Mouse (Mus musculus): ENCODE results near the gene Gm20388. TPM values are rescaled to one million over a fixed set of nuclear protein-coding genes. Genes with fewer than 3 reads are reported as not detected.

Gm20388 gene
- total RNA-seq, 2 experiments from 2014 or later: 2.2 to 7.6 TPM

DNA sequence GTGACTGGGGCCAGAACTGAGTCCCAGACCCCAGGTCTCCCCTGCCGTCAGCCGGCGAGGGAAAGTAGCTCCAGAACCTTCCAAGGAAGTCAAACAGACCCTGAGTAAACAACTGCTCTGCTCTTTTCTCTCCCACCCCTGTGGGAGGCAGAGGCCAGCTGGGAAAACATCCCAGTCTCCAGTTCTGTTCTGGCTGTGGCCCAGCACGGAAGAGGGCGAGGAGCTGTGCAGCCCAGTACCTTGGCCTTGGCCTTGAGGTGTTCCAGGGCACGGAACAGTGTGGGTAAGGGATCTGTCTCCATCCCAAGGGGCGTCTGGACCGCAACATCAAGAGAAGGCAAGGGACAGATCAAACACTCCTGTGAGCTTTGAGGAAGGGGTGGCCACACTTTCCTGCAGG is 2011.5 kb downstream of the Gm20388 start:
- DNase-seq (ENCODE audit: low spot score in 2 of 2): no peak
- H3K27ac ChIP-seq: peak overlapping the region; percentile 79
- TF ChIP-seq CTCF (conservative IDR thresholded peaks at IDR 0.05): no peak
- H3K4me3 ChIP-seq: no peak overlapping the region

DNA sequence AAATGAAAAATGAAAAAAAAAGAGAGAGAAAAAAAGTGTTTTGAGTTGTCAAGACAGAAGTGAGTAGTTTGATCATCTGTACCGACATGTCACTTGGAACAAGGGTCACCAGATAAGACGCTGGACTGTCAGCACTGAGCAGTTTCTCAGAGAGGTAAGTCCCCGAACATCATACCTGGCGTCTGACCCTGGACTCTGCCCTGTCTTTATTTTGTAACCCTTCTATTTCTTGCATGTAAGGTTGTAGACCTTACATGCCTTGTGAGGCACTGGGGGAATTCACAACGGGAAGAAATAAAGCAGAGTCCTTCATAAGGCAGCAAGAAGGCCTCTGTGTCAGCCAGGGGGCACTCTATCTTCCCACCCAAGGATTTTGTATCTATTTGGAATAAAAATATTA is 2014.0 kb downstream of the Gm20388 start:
- Histone ChIP-seq H3K27ac (no peak overlapping the region), H3K4me3 (no peak overlapping the region)
- TF ChIP-seq CTCF (conservative IDR thresholded peaks at IDR 0.05): no peak
- DNase-seq (ENCODE audit: low spot score in 2 of 2): no peak

DNA sequence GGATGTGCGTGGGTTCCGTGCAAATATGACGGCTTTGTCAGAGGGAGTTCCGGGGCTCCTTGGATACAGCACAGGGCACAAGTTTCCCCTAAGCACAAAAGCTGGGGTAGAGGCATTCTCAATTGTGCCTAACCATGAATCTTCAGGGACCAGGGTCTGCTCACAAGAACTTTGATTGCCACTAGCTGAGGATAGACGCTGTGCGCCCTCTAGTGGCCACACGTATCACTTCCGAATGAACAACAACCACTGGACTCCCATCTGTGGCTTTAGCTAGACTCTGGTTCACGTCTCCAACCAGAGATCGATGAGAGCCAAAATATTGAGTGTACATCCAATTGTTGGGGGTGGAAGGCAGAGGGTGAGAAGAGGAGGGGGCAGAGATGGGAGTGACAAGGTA is 2015.0 kb downstream of the Gm20388 start:
- peak; percentile 91 for TF ChIP-seq CTCF (conservative IDR thresholded peaks at IDR 0.05)
- peak; percentile 68 to 75 for DNase-seq (ENCODE audit: low spot score in 2 of 2)
- no peak overlapping the region for H3K4me3 ChIP-seq
- no peak overlapping the region for H3K27ac ChIP-seq

DNA sequence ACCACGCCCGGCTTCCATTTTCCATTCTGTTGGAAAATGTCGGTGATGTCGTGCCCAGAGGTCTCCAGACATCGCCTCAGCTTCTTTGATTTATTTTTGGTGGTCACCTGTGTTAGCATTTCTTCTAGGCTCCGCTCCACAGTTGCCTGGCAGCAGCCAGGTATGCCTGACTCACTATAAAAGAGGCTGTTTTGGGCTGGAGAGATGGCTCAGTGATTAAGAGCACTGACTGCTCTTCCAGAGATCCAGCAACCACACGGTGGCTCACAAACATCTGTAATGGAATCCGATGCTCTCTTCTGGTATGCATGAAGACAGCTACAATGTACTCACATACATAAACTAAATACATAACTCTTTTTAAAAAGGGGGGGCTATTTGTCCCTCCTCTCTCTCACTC is 2015.6 kb downstream of the Gm20388 start:
- Histone ChIP-seq H3K27ac (no peak overlapping the region), H3K4me3 (no peak overlapping the region)
- DNase-seq (ENCODE audit: low spot score in 2 of 2): no peak
- TF ChIP-seq CTCF (conservative IDR thresholded peaks at IDR 0.05): no peak

DNA sequence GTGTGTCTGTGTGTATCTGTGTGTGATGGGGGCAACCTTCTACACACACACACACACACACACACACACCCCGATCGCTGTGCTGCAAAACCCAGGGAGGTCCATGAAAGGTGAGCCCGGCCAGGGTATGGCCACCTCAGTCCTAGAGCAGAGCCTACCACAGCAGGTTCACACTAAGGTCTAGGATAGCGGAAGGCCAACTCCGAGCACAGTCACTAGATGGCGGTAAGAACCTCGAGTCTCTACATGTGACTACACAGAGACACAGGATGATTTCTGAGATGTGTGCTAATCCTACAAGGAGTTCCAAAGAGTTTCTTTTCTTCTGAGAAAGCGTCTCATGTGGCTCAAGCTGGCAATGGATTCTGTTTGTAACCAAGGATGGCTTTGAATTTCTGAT is 2016.7 kb downstream of the Gm20388 start:
- H3K27ac ChIP-seq: no peak overlapping the region
- H3K4me3 ChIP-seq: no peak overlapping the region
- no peak for DNase-seq (ENCODE audit: low spot score in 2 of 2)
- TF ChIP-seq CTCF (conservative IDR thresholded peaks at IDR 0.05): peak; percentile 76

DNA sequence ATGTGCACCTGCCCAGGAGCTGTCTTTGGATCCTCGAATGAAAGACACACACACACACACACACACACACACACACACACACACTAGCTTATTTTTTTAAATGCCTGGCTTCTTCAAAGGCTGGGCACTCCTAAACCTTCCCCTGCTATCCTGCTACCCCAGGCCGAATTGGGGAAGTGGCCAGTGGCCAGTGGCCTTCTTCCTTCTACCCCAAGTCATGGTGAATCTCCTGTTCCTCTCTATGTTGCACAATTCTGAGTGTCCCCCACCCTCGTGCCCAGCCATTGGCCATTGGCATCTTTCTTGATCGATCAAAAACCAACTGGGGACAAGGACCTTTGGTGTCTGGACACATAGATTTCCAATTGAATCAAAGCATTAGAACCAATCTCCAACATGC is 2019.4 kb downstream of the Gm20388 start:
- DNase-seq (ENCODE audit: low spot score in 2 of 2): no peak
- H3K4me3 ChIP-seq: no peak overlapping the region
- H3K27ac ChIP-seq: no peak overlapping the region
- TF ChIP-seq CTCF (conservative IDR thresholded peaks at IDR 0.05): no peak

DNA sequence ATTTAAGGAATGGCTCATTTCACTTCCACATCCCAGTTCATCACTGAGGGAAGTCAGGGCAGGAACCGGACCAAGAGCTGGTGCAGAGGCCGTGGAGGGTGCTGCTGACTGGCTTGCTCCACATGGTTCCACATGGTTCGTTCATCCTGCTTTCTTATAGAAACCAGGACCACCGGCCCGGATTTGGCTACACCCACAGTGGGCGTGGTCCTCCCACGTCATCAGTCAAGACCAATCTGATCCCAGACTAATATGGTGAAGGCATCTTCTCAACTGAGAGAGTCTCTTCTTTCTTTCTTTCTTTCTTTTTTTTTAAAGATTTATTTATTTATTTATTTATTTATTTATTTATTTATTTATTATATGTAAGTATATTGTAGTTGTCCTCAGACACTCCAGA is 2020.9 kb downstream of the Gm20388 start:
- TF ChIP-seq CTCF (conservative IDR thresholded peaks at IDR 0.05): no peak
- H3K27ac ChIP-seq: no peak overlapping the region
- DNase-seq (ENCODE audit: low spot score in 2 of 2): no peak
- H3K4me3 ChIP-seq: no peak overlapping the region

DNA sequence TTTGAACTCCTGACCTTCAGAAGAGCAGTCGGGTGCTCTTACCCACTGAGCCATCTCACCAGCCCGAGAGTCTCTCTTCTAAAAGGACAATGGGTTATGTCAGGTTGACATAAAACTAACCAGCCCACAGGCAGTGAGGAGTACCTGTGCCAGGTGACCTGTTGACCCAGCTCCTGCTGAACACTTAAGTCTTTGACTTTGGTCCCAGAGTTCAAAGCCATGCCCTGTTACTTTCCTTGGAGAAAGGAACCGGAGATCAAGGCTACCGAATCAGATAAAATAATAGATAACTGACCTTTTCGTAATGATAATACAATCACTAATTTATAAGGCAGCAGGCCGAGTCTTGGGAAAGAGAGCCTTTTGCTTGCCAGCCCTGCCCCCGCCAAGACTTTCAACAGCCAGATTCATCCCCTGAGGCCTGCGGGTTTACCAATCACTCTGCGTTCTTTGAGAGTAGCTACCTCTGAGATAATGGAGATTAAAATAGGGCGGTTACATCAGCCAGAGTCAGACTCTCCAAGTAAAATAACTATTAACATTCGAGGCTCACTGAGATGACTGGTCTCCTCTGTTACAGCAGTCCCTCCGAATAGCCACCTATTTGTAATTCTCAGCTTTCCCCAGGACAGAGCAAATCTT is 2021.5 kb downstream of the Gm20388 start:
- no peak overlapping the region for H3K4me3 ChIP-seq
- TF ChIP-seq CTCF (conservative IDR thresholded peaks at IDR 0.05): no peak
- H3K27ac ChIP-seq: peak overlapping the region; percentile 81
- DNase-seq (ENCODE audit: low spot score in 2 of 2): no peak

DNA sequence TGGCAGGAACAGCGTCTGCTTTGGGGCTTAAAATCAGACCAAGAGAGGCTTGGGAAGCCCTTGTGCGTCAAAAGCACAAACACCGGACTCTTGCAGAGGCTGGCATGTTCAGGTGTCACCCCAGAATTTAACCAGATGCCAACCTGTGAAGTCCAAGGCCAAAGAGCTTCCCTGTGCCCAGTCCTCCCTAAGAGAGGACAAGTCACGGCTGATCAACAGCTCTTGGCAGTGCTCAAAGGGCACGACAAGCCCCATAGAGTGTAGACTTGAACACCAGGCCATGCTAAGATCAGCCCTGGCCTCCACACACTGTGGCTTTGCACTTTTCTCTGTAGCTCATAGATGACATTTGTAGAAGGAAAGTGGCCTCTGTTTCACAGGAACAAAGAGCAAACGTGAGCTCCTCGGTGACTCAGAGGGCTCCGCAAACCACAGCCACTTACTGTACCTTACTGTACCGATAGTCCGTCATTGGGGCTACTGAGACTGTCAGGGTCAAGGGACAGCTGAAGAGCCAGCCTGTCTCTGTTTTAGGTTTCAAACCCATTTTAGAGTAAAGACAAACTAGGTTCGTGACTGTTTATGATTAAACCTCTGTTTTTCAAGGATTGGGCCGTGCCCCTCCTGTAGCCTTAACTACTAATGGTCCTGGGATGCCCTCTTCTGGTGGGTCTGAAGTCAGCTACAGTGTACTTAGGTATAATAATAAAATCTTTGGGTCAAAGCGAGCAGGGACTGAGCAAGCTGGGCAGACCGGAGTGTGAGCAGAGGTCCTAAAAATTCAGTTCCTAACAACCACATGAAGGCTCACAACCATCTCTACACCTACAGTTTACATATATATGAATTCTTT is 2022.3 kb downstream of the Gm20388 start:
- no peak overlapping the region for H3K4me3 ChIP-seq
- TF ChIP-seq CTCF (conservative IDR thresholded peaks at IDR 0.05): peak; percentile 65
- DNase-seq (ENCODE audit: low spot score in 2 of 2): no peak
- H3K27ac ChIP-seq: peak overlapping the region; percentile 81

DNA sequence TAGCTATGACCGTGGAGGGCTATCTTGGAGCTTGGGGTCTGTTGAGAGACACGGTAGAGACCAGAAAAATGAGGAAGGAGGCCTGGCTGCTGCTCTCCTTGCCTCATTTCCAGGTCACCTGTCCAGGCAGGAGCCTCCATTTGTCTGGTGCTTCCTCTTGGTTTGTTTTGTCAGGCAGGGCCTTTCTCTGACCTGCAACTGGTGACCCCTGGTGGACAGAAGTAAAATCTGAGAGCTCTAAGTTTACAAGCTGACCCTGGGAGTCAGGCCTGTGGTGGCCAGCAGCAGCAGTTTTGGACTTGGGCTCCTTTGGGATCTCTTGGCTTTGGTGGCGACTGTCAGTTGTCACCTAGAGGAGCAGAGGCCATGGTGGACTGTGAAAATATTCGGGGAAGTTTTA is 2023.9 kb downstream of the Gm20388 start:
- TF ChIP-seq CTCF (conservative IDR thresholded peaks at IDR 0.05): peak; percentile 75
- DNase-seq (ENCODE audit: low spot score in 2 of 2): no peak
- no peak overlapping the region for H3K4me3 ChIP-seq
- peak overlapping the region; percentile 77 for H3K27ac ChIP-seq

DNA sequence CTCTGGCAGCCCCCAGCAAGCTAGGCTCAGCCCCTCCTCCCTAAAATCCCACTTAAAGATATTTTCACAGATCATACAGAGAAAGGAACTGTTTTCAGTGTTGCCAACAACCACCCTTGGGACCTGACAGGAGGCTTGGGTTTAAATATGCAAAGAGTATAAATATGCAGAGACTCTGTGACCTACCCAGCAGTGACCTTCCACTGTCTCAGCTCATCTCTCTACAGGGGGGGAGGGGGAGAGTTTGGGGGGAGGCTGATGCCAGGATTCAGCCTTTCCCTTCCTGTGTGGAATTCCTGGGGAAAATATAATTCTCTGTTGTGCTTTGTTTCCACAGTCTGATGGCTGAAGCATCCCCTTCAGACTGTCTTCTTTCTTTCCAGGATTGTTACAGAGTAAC is 2024.3 kb downstream of the Gm20388 start:
- TF ChIP-seq CTCF (conservative IDR thresholded peaks at IDR 0.05): no peak
- Histone ChIP-seq H3K27ac (peak overlapping the region; percentile 77), H3K4me3 (no peak overlapping the region)
- DNase-seq (ENCODE audit: low spot score in 2 of 2): no peak

DNA sequence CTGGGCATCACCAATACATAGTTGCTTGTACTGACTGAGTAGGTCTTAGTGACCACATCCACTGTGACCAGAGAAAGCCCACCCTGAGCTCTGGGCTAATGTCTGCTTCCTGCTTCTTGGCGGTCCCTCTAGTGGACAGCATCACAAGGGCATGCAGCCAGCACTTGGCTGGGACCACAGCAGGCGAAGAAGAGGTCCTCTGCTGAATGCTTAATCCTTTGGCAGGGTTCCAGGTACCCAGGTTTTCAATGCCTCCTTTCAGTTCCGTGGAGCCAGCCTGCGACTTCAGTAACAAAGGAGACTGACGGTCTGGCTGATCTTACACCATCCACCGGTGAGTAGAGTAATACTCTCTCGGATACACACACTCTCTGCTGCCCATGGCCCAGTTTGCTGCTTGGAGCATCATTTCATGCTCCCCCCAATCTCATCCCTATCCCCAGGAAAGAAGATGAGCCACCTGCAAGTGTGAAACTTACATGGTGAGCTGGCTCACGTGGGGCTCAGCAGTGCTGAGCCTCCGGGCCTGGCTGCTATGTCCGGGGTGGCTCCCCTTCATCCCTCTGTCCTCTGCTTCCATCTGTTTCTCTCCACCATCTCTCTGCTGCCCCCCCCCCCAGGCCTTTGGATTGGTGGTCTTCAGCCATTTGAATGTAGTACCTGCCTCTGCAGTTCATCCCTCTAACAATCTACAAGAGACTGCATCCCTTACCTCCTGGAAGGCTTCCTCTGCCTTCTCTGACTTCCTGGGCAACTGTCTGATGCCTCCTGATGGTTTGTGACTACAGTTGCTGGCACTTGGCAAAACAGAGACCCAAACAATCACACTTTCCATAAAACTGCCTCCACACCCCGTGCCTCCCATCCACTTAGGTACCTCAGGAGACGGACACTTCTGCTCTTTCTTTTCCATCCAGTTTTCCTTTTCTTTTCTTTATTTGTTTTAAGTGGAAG is 2025.0 kb downstream of the Gm20388 start:
- peak; percentile 72 for TF ChIP-seq CTCF (conservative IDR thresholded peaks at IDR 0.05)
- DNase-seq (ENCODE audit: low spot score in 2 of 2): peak; percentile 70 to 81
- H3K27ac ChIP-seq: peak overlapping the region; percentile 81
- H3K4me3 ChIP-seq: no peak overlapping the region; the same call in 1 of the 2 replicates

DNA sequence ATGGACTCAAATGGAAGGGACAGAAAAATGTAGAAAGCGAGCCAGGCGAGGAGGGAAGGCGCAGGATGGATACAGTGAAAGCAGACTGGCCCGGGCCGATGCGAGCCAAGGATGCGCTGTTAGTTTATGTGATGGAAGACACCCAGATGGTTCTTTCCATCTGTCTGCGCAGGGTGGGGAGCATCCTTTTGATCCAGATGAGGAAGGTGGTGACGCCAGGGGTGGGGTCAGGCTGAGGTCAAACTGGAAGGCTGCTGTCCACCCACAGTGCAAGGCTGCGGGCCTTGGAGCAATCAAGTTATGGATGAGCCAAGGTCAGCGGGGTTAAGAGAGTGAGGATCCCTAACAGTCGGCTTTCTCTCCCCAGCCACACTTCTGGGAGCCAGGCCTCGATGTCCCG is 2025.8 kb downstream of the Gm20388 start:
- DNase-seq (ENCODE audit: low spot score in 2 of 2): no peak
- no peak for TF ChIP-seq CTCF (conservative IDR thresholded peaks at IDR 0.05)
- Histone ChIP-seq H3K4me3 (no peak overlapping the region), H3K27ac (no peak overlapping the region)
